Mouse (Mus musculus): ENCODE data around the gene Olfr1040. TPM values are rescaled to one million over a fixed set of nuclear protein-coding genes. Genes with fewer than 3 reads are reported as not detected.
"Not testable (repeated sequence)": the region's sequence is repeated elsewhere in the genome, so short reads cannot be mapped to it uniquely, and the experiment has no call there.

The Olfr1040 gene
- total RNA-seq (2021): not detected
- long read RNA-seq, experiment 1: 0 reads
- long read RNA-seq, experiment 2: 0 reads

GRCm38 (mm10) chr2:86146632-86147031 lies at the start of gene Olfr1040:
TSS of gene Olfr1040 (minus strand) at chr2:86146732.
- intact Hi-C loops (cut with DNase I): no loop called here
- no peak for DNase-seq (ENCODE audit: low spot score in 2 of 2)

GRCm38 (mm10) chr2:86195863-86196262 lies 49.3 kb upstream of the Olfr1040 start:
- intact Hi-C loops (cut with DNase I): no loop called here
- no peak for DNase-seq (ENCODE audit: low spot score in 2 of 2)

GRCm38 (mm10) chr2:86185583-86185982 lies 39.1 kb upstream of the Olfr1040 start, which contains the start of gene Olfr52:
TSS of gene Olfr52 (minus strand) at chr2:86185683.
- intact Hi-C loops (cut with DNase I): no loop called here

GRCm38 (mm10) chr2:86179950-86180349 lies 33.4 kb upstream of the Olfr1040 start:
- intact Hi-C loops (cut with DNase I): no loop called here
- DNase-seq (ENCODE audit: low spot score in 2 of 2): no peak

More at GRCm38 (mm10) chr2:86185583-86185982, 39.1 kb upstream of the Olfr1040 start, which contains the start of gene Olfr52:
- DNase-seq (ENCODE audit: low spot score in 2 of 2): no peak

- no peak for DNase-seq (ENCODE audit: low spot score in 2 of 2)
- intact Hi-C loops (cut with DNase I): no loop called here
Observed at GRCm38 (mm10) chr2:86177720-86178119, 31.2 kb upstream of the Olfr1040 start, which contains the start of gene Olfr1044. TSS of gene Olfr1044 (minus strand) at chr2:86177820.

GRCm38 (mm10) chr2:86175422-86175821 lies 28.9 kb upstream of the Olfr1040 start:
- intact Hi-C loops (cut with DNase I); DNase-seq (ENCODE audit: low spot score in 2 of 2): not testable (repeated sequence)

GRCm38 (mm10) chr2:86167422-86167821 lies 20.9 kb upstream of the Olfr1040 start, which contains the start of gene Olfr1043:
TSS of gene Olfr1043 (minus strand) at chr2:86167522.
- no peak for DNase-seq (ENCODE audit: low spot score in 2 of 2)
- intact Hi-C loops (cut with DNase I): no loop called here

- no peak for DNase-seq (ENCODE audit: low spot score in 2 of 2)
- intact Hi-C loops (cut with DNase I): no loop called here
Observed at GRCm38 (mm10) chr2:86161738-86162137, 15.2 kb upstream of the Olfr1040 start, which contains the start of gene Olfr1042. TSS of gene Olfr1042 (minus strand) at chr2:86161838.

- intact Hi-C loops (cut with DNase I): no loop called here
- DNase-seq (ENCODE audit: low spot score in 2 of 2): no peak
Observed at GRCm38 (mm10) chr2:86135828-86136227, 10.7 kb downstream of the Olfr1040 start, which contains the start of gene Olfr1039. TSS of gene Olfr1039 (minus strand) at chr2:86135928.

Other genes with a start within 250 kb of the Olfr1040 start
- gene Olfr1024, start 241.7 kb downstream of the Olfr1040 start, total RNA-seq (2021): not detected
- not detected for gene Olfr1025-ps1, start 231.5 kb downstream of the Olfr1040 start, total RNA-seq (2021)
- gene Olfr1026, start 225.2 kb downstream of the Olfr1040 start, total RNA-seq (2021): not detected
- gene Olfr1028, start 196.3 kb downstream of the Olfr1040 start, total RNA-seq (2021): not detected
- not detected for gene Olfr1029, start 172.8 kb downstream of the Olfr1040 start, total RNA-seq (2021)
- not detected for gene Olfr1030, start 167.5 kb downstream of the Olfr1040 start, total RNA-seq (2021)
- not detected for gene Olfr1031, start 156.4 kb downstream of the Olfr1040 start, total RNA-seq (2021)
- gene Olfr1032, start 141.2 kb downstream of the Olfr1040 start, total RNA-seq (2021): not detected
- gene Olfr1033, start 126.1 kb downstream of the Olfr1040 start, total RNA-seq (2021): not detected
- gene Olfr1034, start 100.9 kb downstream of the Olfr1040 start, total RNA-seq (2021): not detected
- not detected for gene Olfr1036, start 72.7 kb downstream of the Olfr1040 start, total RNA-seq (2021)
- not detected for gene Olfr1037, start 59.3 kb downstream of the Olfr1040 start, total RNA-seq (2021)
- not detected for gene Olfr1039, start 10.8 kb downstream of the Olfr1040 start, total RNA-seq (2021)
- not detected for gene Olfr1042, start 15.1 kb upstream of the Olfr1040 start, total RNA-seq (2021)
- gene Olfr1043, start 20.8 kb upstream of the Olfr1040 start, total RNA-seq (2021): not detected
- gene Olfr1044, start 31.1 kb upstream of the Olfr1040 start, total RNA-seq (2021): not detected
- gene Olfr52, start 39.0 kb upstream of the Olfr1040 start, total RNA-seq (2021): not detected
- gene Olfr1045, start 56.3 kb upstream of the Olfr1040 start, total RNA-seq (2021): not detected
- not detected for gene Olfr1046, start 72.6 kb upstream of the Olfr1040 start, total RNA-seq (2021)
- not detected for gene Olfr1047, start 84.7 kb upstream of the Olfr1040 start, total RNA-seq (2021)
- gene Olfr1048, start 93.6 kb upstream of the Olfr1040 start, total RNA-seq (2021): not detected
- not detected for gene Olfr1049, start 111.6 kb upstream of the Olfr1040 start, total RNA-seq (2021)
- gene Olfr1051, start 132.4 kb upstream of the Olfr1040 start, total RNA-seq (2021): not detected
- not detected for gene Olfr1052, start 145.7 kb upstream of the Olfr1040 start, total RNA-seq (2021)
- gene Olfr1053, start 168.6 kb upstream of the Olfr1040 start, total RNA-seq (2021): not detected
- gene Olfr1054, start 188.7 kb upstream of the Olfr1040 start, total RNA-seq (2021): not detected
- not detected for gene Olfr1055, start 203.6 kb upstream of the Olfr1040 start, total RNA-seq (2021)
- not detected for gene Olfr1056, start 215.7 kb upstream of the Olfr1040 start, total RNA-seq (2021)
- not detected for gene Olfr1057, start 231.7 kb upstream of the Olfr1040 start, total RNA-seq (2021)
- gene Olfr1058, start 241.8 kb upstream of the Olfr1040 start, total RNA-seq (2021): not detected

Data from left cerebral cortex, postnatal 14 days (tissue).